Mouse (Mus musculus) CH12.LX (cell line): ENCODE results near the gene Wwtr1. TPM values are rescaled to one million over a fixed set of nuclear protein-coding genes. Genes with fewer than 3 reads are reported as not detected.

Experiments used
- DNase-seq: peaks from one replicate; pipeline ENCODE4 v3.0.0-alpha.2; 2013; ENCODE audit errors: extremely low read depth
- H3K27ac ChIP-seq: 2 replicates; pipeline ENCODE4 v1.5.1; 2012; ENCODE audit warnings: low read depth, mild to moderate bottlenecking, control low read depth, moderate library complexity; ENCODE audit not compliant: insufficient read depth
- H3K27me3 ChIP-seq: replicated peaks from 2 replicates; pipeline ENCODE3; 2012; ENCODE audit warnings: inconsistent platforms
- H3K36me3 ChIP-seq, 2 experiments: replicated peaks in 1 of 2; 2 replicates each; pipeline versions ENCODE3 to v1.6.1; 2012; ENCODE audit warnings: inconsistent platforms in 1 of 2, low read length in 1 of 2, mild to moderate bottlenecking in 1 of 2, mixed read lengths in 1 of 2, moderate library complexity in 1 of 2; ENCODE audit not compliant: control insufficient read depth in 1 of 2, insufficient read depth in 1 of 2
- H3K4me1 ChIP-seq, 2 experiments: 2 replicates each; pipeline ENCODE4 v1.6.1; 2012; ENCODE audit warnings: inconsistent platforms in 1 of 2, moderate library complexity in 1 of 2; ENCODE audit not compliant: insufficient read depth in 2 of 2, control insufficient read depth in 1 of 2
- H3K4me2 ChIP-seq: 2 replicates; pipeline ENCODE4 v1.6.1; 2012; ENCODE audit warnings: low read depth, mild to moderate bottlenecking, control low read depth; ENCODE audit not compliant: poor library complexity, insufficient read depth, severe bottlenecking
- H3K4me3 ChIP-seq, 3 experiments: fragments of 150-350 bp in 1 of 3; sonication (generic) in 1 of 3; replicated peaks in 1 of 3; 2 replicates each; pipeline versions ENCODE3 to v1.5.1; 2011 to 2012; ENCODE audit warnings: low read depth in 2 of 3, low read length in 2 of 3, mild to moderate bottlenecking in 2 of 3, moderate library complexity in 2 of 3, control low read depth in 1 of 3, improper control_type of control experiment in 1 of 3, inconsistent platforms in 1 of 3, mixed read lengths in 1 of 3; ENCODE audit not compliant: poor library complexity in 1 of 3
- H3K79me2 ChIP-seq: replicated peaks from 2 replicates; pipeline ENCODE4 v1.6.1; 2012; ENCODE audit warnings: mild to moderate bottlenecking, moderate library complexity; ENCODE audit not compliant: control insufficient read depth, poor library complexity, insufficient read depth, severe bottlenecking; ENCODE audit errors: extremely low read depth
- H3K9ac ChIP-seq: 2 replicates; pipeline ENCODE4 v1.6.1; 2012; ENCODE audit warnings: low read depth, mild to moderate bottlenecking, control low read depth, moderate library complexity; ENCODE audit not compliant: insufficient read depth
- H3K9me3 ChIP-seq: replicated peaks from 2 replicates; pipeline ENCODE3; 2012; ENCODE audit warnings: low read length, inconsistent platforms, mixed read lengths
- CTCF ChIP-seq, 2 experiments: IDR thresholded peaks in 1 of 2; conservative IDR thresholded peaks in 1 of 2; 2 replicates each; pipeline ENCODE4 v1.5.1; 2011 to 2012; ENCODE audit warnings: low read depth in 2 of 2, low read length in 2 of 2, improper control_type of control experiment in 1 of 2, inconsistent platforms in 1 of 2, mild to moderate bottlenecking in 1 of 2, moderate library complexity in 1 of 2
- E2F4 ChIP-seq: IDR thresholded peaks from 2 replicates; pipeline ENCODE4 v1.6.1; 2011; ENCODE audit warnings: low read depth, low read length, improper control_type of control experiment; ENCODE audit not compliant: insufficient replicate concordance
- ELF1 ChIP-seq: IDR thresholded peaks from 2 replicates; pipeline ENCODE4 v1.6.1; 2014; ENCODE audit warnings: low read depth, mild to moderate bottlenecking, inconsistent platforms, low read length, improper control_type of control experiment
- EP300 ChIP-seq: IDR thresholded peaks from 2 replicates; pipeline ENCODE4 v1.6.1; 2011; ENCODE audit warnings: low read length, improper control_type of control experiment
- GABPA ChIP-seq: IDR thresholded peaks from 2 replicates; pipeline ENCODE4 v1.6.1; 2012; ENCODE audit warnings: low read depth, low read length, improper control_type of control experiment, inconsistent platforms; ENCODE audit not compliant: insufficient replicate concordance
- JUND ChIP-seq: conservative IDR thresholded peaks from 2 replicates; pipeline ENCODE4 v1.6.1; 2011; ENCODE audit warnings: low read depth, low read length, improper control_type of control experiment
- KAT2A ChIP-seq: IDR thresholded peaks from 2 replicates; pipeline ENCODE4 v1.6.1; 2012; ENCODE audit warnings: low read length, improper control_type of control experiment, inconsistent platforms; ENCODE audit not compliant: insufficient replicate concordance
- MYC ChIP-seq: IDR thresholded peaks from 2 replicates; pipeline ENCODE4 v1.6.1; 2011; ENCODE audit warnings: low read depth, mild to moderate bottlenecking, improper control_type of control experiment, low read length
- POLR2AphosphoS2 ChIP-seq: IDR thresholded peaks from 2 replicates; pipeline ENCODE4 v1.6.1; 2011; ENCODE audit warnings: low read depth, low read length, improper control_type of control experiment
- TBP ChIP-seq: conservative IDR thresholded peaks from 2 replicates; pipeline ENCODE4 v1.6.1; 2011; ENCODE audit warnings: low read depth, low read length, improper control_type of control experiment
- UBTF ChIP-seq: IDR thresholded peaks from 2 replicates; pipeline ENCODE4 v1.6.1; 2012; ENCODE audit warnings: low read depth, mild to moderate bottlenecking, inconsistent platforms, low read length, improper control_type of control experiment, moderate library complexity
- USF1 ChIP-seq: IDR thresholded peaks from 2 replicates; pipeline ENCODE4 v1.6.1; 2014; ENCODE audit warnings: low read depth, mild to moderate bottlenecking, inconsistent platforms, low read length, improper control_type of control experiment
- USF2 ChIP-seq: conservative IDR thresholded peaks from 2 replicates; pipeline ENCODE4 v1.6.1; 2011; ENCODE audit warnings: low read depth, low read length, improper control_type of control experiment
- ZC3H11A ChIP-seq: IDR thresholded peaks from 2 replicates; pipeline ENCODE4 v1.6.1; 2012; ENCODE audit warnings: low read depth, mild to moderate bottlenecking, inconsistent platforms, low read length, improper control_type of control experiment
- ZNF384 ChIP-seq: IDR thresholded peaks from 2 replicates; pipeline ENCODE4 v1.6.1; 2012; ENCODE audit warnings: low read depth, low read length, improper control_type of control experiment, inconsistent platforms
- dilution Hi-C: fragments of 300-500 bp; cut with MboI; formaldehyde crosslinking; loops from 2 replicates; pipeline ENCODE4 v1.14.3; 2020; ENCODE audit warnings: low sequenced_read_pairs; ENCODE audit not compliant: extremely low pct_unique_long_range_greater_than_20kb, extremely low pct_ligation_motif_present
- in situ Hi-C: fragments of 300-500 bp; cut with MboI; formaldehyde crosslinking; loops from 3 replicates; pipeline ENCODE4 v1.14.3; 2019; ENCODE audit warnings: low sequenced_read_pairs, low pct_ligation_motif_present, low pct_unique_long_range_greater_than_20kb, mixed read lengths
- polyA plus RNA-seq: library from polyadenylated mRNA; unstranded; fragments of >175 nt; gene quantifications from 2 replicates; pipeline ENCODE4 v1.2.1, GENCODE M21; 2012; ENCODE audit warnings: low read depth; ENCODE audit not compliant: insufficient read length
- total RNA-seq, 2 experiments: library from RNA; depleted of rRNA; stranded (reverse); fragments of 300-350 nt in 1 of 2; fragments of >200 nt in 1 of 2; gene quantifications; 2 replicates each; pipeline ENCODE4 v1.2.3; 2012 to 2014

The Wwtr1 gene
- total and polyA plus RNA-seq, 3 experiments = 12.8 to 14.8 (median 13.5) TPM

GRCm38 (mm10) chr3:57603891-57604617 lies 28.3 kb upstream of the Wwtr1 start:
- no peaks in the 10 kb centered on the region for H3K27me3 ChIP-seq
- no peak overlapping the region for H3K27ac ChIP-seq
- H3K9me3 ChIP-seq = no peaks in the 10 kb centered on the region
- no peak for DNase-seq
- TF ChIP-seq JUND = no peak
- TF ChIP-seq EP300 = no peak
- no peak for TF ChIP-seq MYC
- TF ChIP-seq GABPA = no peak
- peaks cover 0 to 3% of the 10 kb centered on the region in 2 experiments; a peak in 1 of 4 replicates for H3K4me1 ChIP-seq
- no peaks in the 10 kb centered on the region for H3K79me2 ChIP-seq
- no peak overlapping the region for H3K4me2 ChIP-seq
- in situ Hi-C loops = loop anchor here (25.0 kb wide), 1 partner anchor 342 kb away; no protein-coding TSS in a partner anchor
- H3K9ac ChIP-seq = no peak overlapping the region
- no peaks in the 10 kb centered on the region for H3K36me3 ChIP-seq
- dilution Hi-C loops = no loop called here
- no peak overlapping the region for H3K4me3 ChIP-seq

- TF ChIP-seq TBP = no peak
- no peak for TF ChIP-seq USF1
- TF ChIP-seq ELF1 = no peak
- TF ChIP-seq USF2 = no peak
- TF ChIP-seq UBTF = no peak
- no peak for TF ChIP-seq JUND
- TF ChIP-seq POLR2AphosphoS2 = no peak
- TF ChIP-seq E2F4 = no peak
- no peak for TF ChIP-seq KAT2A
- no peak for TF ChIP-seq ZNF384
- TF ChIP-seq EP300 = no peak
- no peak for TF ChIP-seq CTCF (conservative IDR thresholded peaks at IDR 0.05 in 1 of 2, IDR thresholded peaks at IDR 0.05 in 1 of 2; ENCODE audit: low read depth in 2 of 2, low read length in 2 of 2)
- no peak for TF ChIP-seq ZC3H11A
- TF ChIP-seq, all 38 proteins: peak for 0
- H3K4me3 ChIP-seq = no peak overlapping the region
- peaks cover 0 to 3% of the 10 kb centered on the region in 2 experiments; a peak in 1 of 4 replicates for H3K4me1 ChIP-seq
- no peak overlapping the region for H3K4me2 ChIP-seq
- H3K79me2 ChIP-seq = no peaks in the 10 kb centered on the region
- dilution Hi-C loops = no loop called here
- H3K27me3 ChIP-seq = no peaks in the 10 kb centered on the region
- H3K9me3 ChIP-seq = no peaks in the 10 kb centered on the region
- DNase-seq = no peak
- no peak overlapping the region for H3K9ac ChIP-seq
- H3K36me3 ChIP-seq = no peaks in the 10 kb centered on the region
- no peak overlapping the region for H3K27ac ChIP-seq
- in situ Hi-C loops = loop anchor here (25.0 kb wide), 1 partner anchor 340 kb away; no protein-coding TSS in a partner anchor
These were observed 26.9 kb upstream of the Wwtr1 start for GRCm38 (mm10) chr3:57602610-57603009.
